Mouse (Mus musculus) E14TG2a.4 (cell line): Measurements from ENCODE around the gene Dnajb3.

Source experiments
- H3K27me3 ChIP-seq: 2 replicates; pipeline ENCODE4 v1.6.1; 2014; ENCODE audit warnings: low read length, control low read depth; ENCODE audit not compliant: insufficient read depth
- H3K36me3 ChIP-seq: 2 replicates; pipeline ENCODE4 v1.6.1; 2014; ENCODE audit warnings: low read length, control low read depth; ENCODE audit not compliant: insufficient read depth
- H3K4me1 ChIP-seq: replicated peaks from 2 replicates; pipeline ENCODE4 v1.6.1; 2014; ENCODE audit warnings: low read depth, low read length, control low read depth
- H3K4me3 ChIP-seq: replicated peaks from 2 replicates; pipeline ENCODE4 v1.5.1; 2014; ENCODE audit warnings: mild to moderate bottlenecking, low read length
- H3K9me3 ChIP-seq: 2 replicates; pipeline ENCODE4 v1.6.1; 2014; ENCODE audit warnings: low read length, control low read depth
- CTCF ChIP-seq: conservative IDR thresholded peaks from 2 replicates; pipeline ENCODE4 v1.5.1; 2014; ENCODE audit warnings: low read length
- NANOG ChIP-seq: IDR thresholded peaks from 2 replicates; pipeline ENCODE4 v1.6.1; 2014; ENCODE audit warnings: borderline replicate concordance, low read length, mixed read lengths
- POU5F1 ChIP-seq: IDR thresholded peaks from 2 replicates; pipeline ENCODE4 v1.6.1; 2014; ENCODE audit warnings: low read length, borderline replicate concordance

Dnajb3 gene

GRCm38 (mm10) chr1:88215466-88216380 is 10.1 kb upstream of the Dnajb3 start:
- Histone ChIP-seq H3K4me1 (no peaks in the 10 kb centered on the region), H3K4me3 (no peak overlapping the region), H3K27me3 (peaks cover 2% of the 10 kb centered on the region; the same call in 1 of the 2 replicates), H3K36me3 (no peaks in the 10 kb centered on the region), H3K9me3 (peaks cover 8% of the 10 kb centered on the region)
- TF ChIP-seq CTCF, result no peak
- no peak for TF ChIP-seq POU5F1
- TF ChIP-seq NANOG, result no peak

- H3K27me3 ChIP-seq, result peaks cover 7% of the 10 kb centered on the region; the same call in 1 of the 2 replicates
- peaks cover 8% of the 10 kb centered on the region for H3K9me3 ChIP-seq
- no peaks in the 10 kb centered on the region for H3K36me3 ChIP-seq
- no peak overlapping the region for H3K4me3 ChIP-seq
- no peaks in the 10 kb centered on the region for H3K4me1 ChIP-seq
- no peak for TF ChIP-seq NANOG
- no peak for TF ChIP-seq CTCF
- TF ChIP-seq POU5F1, result no peak
Observed at GRCm38 (mm10) chr1:88214462-88214952, 8.9 kb upstream of the Dnajb3 start.

DNA sequence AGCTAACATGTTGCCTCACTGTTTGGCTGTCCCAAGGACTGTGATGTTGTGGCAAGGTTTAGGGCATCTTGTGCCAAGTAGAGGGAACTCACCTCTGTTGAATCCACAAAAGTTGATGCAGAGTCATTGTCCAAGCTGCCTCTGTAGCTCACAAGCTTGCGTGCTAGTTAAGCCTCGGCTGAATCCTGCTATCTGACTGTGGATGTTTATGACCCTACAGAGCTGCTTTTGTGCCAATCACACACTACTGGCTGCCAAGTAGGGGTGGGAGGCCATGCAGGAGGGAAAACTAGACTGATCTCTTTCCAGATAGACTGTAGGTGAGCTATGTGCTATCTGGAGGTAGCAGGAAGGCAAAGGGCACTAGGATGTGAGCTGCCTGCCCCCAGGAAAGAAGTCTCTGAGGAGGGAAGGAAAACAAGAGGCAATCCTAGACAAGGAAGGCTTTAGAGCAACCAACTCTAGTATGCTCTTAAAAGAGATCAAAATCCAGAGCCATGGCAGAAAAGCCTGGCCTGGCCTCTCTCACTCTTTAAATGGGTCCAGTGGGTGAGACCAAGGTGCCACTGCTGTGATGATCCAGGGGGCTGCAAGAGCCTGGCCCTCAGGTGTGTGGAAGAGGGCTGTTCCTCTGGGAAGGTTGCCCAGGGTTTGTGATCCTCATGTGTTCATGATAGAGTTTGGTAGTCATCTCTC is 8.3 kb upstream of the Dnajb3 start:
- Histone ChIP-seq H3K4me3 (no peak overlapping the region), H3K36me3 (no peaks in the 10 kb centered on the region), H3K9me3 (peaks cover 8% of the 10 kb centered on the region), H3K4me1 (no peaks in the 10 kb centered on the region), H3K27me3 (peaks cover 7% of the 10 kb centered on the region)
- TF ChIP-seq CTCF (no peak), POU5F1 (no peak), NANOG (no peak)

DNA sequence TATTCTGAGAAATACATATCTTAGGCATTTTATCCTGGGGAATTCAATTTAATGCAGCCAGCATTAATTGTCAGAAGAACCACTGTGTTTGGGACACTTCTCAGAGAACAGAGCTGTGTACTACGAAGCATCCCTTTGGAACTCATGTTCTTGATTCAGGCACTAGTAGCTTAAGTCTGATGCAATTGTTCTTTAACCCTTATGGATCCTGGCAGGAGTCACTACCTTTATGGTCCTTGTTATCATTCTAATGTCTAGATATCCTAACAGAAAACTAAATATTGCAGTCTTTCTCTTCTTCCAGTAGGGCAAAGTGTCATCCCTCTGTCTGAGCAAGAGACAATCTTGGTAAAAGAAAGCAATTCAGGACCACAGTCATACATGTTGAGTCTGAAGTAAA is 7.5 kb upstream of the Dnajb3 start:
- Histone ChIP-seq H3K4me1 (no peaks in the 10 kb centered on the region), H3K27me3 (peaks cover 7% of the 10 kb centered on the region), H3K9me3 (peaks cover 8% of the 10 kb centered on the region), H3K36me3 (no peaks in the 10 kb centered on the region), H3K4me3 (no peak overlapping the region)
- no peak for TF ChIP-seq NANOG
- TF ChIP-seq CTCF, result no peak
- TF ChIP-seq POU5F1, result no peak

GRCm38 (mm10) chr1:88212341-88213045 is 6.9 kb upstream of the Dnajb3 start:
- Histone ChIP-seq H3K9me3 (peaks cover 10% of the 10 kb centered on the region), H3K27me3 (peaks cover 11% of the 10 kb centered on the region), H3K4me3 (no peak overlapping the region), H3K4me1 (no peaks in the 10 kb centered on the region), H3K36me3 (no peaks in the 10 kb centered on the region)
- TF ChIP-seq NANOG (0 out of 2 replicates have a peak, but pooled peaks have one; percentile 4), POU5F1 (no peak), CTCF (no peak)

DNA sequence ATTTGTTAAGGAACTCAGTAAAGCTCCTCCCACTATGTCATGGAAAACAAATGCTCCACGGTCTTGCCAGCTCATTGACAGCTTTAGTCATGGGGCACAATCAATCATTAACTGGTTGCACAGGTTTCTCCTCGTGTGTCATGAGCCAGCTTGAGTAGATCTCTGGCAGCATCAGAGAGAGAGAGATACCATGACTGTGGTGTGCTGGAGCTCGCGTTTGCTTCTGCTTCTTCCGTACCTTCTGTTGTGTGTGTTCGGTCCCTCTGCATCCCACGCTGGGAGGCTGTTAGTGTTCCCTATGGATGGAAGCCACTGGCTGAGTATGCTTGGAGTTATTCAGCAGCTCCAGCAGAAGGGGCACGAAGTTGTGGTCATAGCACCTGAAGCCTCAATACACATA is 6.2 kb upstream of the Dnajb3 start, which contains the start of gene Ugt1a1:
Ugt1a1 (plus strand) TSS at position 148 of the 400 bp plus-strand sequence.
- Histone ChIP-seq H3K4me1 (no peaks in the 10 kb centered on the region), H3K27me3 (peaks cover 15% of the 10 kb centered on the region), H3K4me3 (no peak within 1 kb of the TSS), H3K36me3 (no peaks in the 10 kb centered on the region), H3K9me3 (peaks cover 10% of the 10 kb centered on the region)
- TF ChIP-seq NANOG (0 out of 2 replicates have a peak, but pooled peaks have one; percentile 3), CTCF (no peak)

GRCm38 (mm10) chr1:88206843-88207479 is 1.4 kb upstream of the Dnajb3 start:
- H3K9me3 ChIP-seq, result peaks cover 26% of the 10 kb centered on the region
- no peak for TF ChIP-seq NANOG
- TF ChIP-seq CTCF, result no peak
- no peak for TF ChIP-seq POU5F1
- H3K36me3 ChIP-seq, result no peaks in the 10 kb centered on the region
- peaks cover 4% of the 10 kb centered on the region for H3K4me1 ChIP-seq
- H3K4me3 ChIP-seq, result no peak overlapping the region
- peaks cover 50% of the 10 kb centered on the region for H3K27me3 ChIP-seq

DNA sequence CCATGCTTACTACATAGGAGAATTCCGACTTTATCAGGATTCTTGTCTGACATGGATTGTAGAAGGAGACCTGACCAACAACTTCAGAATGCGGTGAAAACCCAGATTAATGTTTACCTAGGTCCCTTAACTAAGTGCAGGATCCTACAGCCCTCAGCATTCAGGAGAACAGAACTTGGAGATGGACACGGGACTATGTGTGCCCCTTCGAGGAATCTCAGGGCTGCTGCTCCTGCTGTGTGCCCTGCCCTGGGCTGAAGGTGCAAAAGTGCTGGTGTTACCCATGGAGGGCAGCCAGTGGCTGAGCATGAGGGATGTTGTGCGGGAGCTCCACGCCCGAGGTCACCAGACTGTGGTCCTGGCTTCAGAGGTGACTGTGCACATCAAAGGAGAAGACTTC is 5.1 kb downstream of the Dnajb3 start, which contains the start of gene Ugt1a2:
Ugt1a2 (plus strand) TSS at position 146 of the 400 bp plus-strand sequence.
- H3K27me3 ChIP-seq, result peaks cover 44% of the 10 kb centered on the region

More for the DNA sequence above, 5.1 kb downstream of the Dnajb3 start, which contains the start of gene Ugt1a2:
- Histone ChIP-seq H3K4me1 (peaks cover 4% of the 10 kb centered on the region), H3K36me3 (no peaks in the 10 kb centered on the region), H3K9me3 (0 out of 2 replicates have a peak, but pooled peaks cover 6% of the 10 kb centered on the region), H3K4me3 (no peak within 1 kb of the TSS)
- TF ChIP-seq NANOG (no peak), CTCF (no peak), POU5F1 (no peak)
